Mouse (Mus musculus) hindbrain, embryonic 11.5 days (tissue): ENCODE measurements around the gene Hpdl. TPM values are rescaled to one million over a fixed set of nuclear protein-coding genes. Genes with fewer than 3 reads are reported as not detected.

ENCODE experiments used
- ATAC-seq: fragments of 200-750 bp; cut with Nextera tagmentation; 2 replicates; pipeline ENCODE4 v1.8.0; 2017; ENCODE audit warnings: mild to moderate bottlenecking, moderate TSS enrichment, moderate library complexity; ENCODE audit not compliant: low FRiP score
- DNase-seq: peaks from one replicate; pipeline ENCODE4 v3.0.0-alpha.2; 2015; ENCODE audit warnings: low spot score
- H3K27ac ChIP-seq: fragments of 300-500 bp; sonication (generic); 2 replicates; pipeline ENCODE4 v1.5.1; 2014; ENCODE audit warnings: mild to moderate bottlenecking, low read depth, low read length
- H3K27me3 ChIP-seq: fragments of 300-500 bp; sonication (generic); 2 replicates; pipeline ENCODE4 v1.6.1; 2014; ENCODE audit warnings: mild to moderate bottlenecking, low read length, moderate library complexity, mixed read lengths; ENCODE audit not compliant: control insufficient read depth, insufficient read depth
- H3K36me3 ChIP-seq: fragments of 300-500 bp; sonication (generic); 2 replicates; pipeline ENCODE4 v1.6.1; 2014; ENCODE audit warnings: mild to moderate bottlenecking, low read length, moderate library complexity, mixed read lengths; ENCODE audit not compliant: control insufficient read depth, insufficient read depth
- H3K4me1 ChIP-seq: fragments of 300-500 bp; sonication (generic); replicated peaks from 2 replicates; pipeline ENCODE4 v1.6.1; 2014; ENCODE audit warnings: low read length, mixed read lengths; ENCODE audit not compliant: control insufficient read depth, insufficient read depth
- H3K4me2 ChIP-seq: fragments of 300-500 bp; sonication (generic); replicated peaks from 2 replicates; pipeline ENCODE4 v1.6.1; 2014; ENCODE audit warnings: mild to moderate bottlenecking, low read depth, low read length
- H3K4me3 ChIP-seq: fragments of 300-500 bp; sonication (generic); 2 replicates; pipeline ENCODE4 v1.5.1; 2014; ENCODE audit warnings: low read depth, low read length
- H3K9ac ChIP-seq: fragments of 300-500 bp; sonication (generic); 2 replicates; pipeline ENCODE4 v1.6.1; 2014; ENCODE audit warnings: low read depth, low read length
- H3K9me3 ChIP-seq: fragments of 300-500 bp; sonication (generic); 2 replicates; pipeline ENCODE4 v1.6.1; 2016; ENCODE audit warnings: low read length; ENCODE audit not compliant: control insufficient read depth
- WGBS: fragments of 180-500 bp; shearing (Covaris S2); extraction: QIAGEN DNeasy Blood & Tissue Kit; methylation state at CpG from one replicate; pipeline ENCODE4 v1.1.7; 2014; 5-methylcytosine and 5-hydroxymethylcytosine counted together
- polyA plus RNA-seq: library from polyadenylated mRNA; unstranded; fragments of >200 nt; fragmentation: Nextera tagmentation; extraction: Ambion mirVana; gene quantifications from 2 replicates; pipeline ENCODE4 v1.2.1, GENCODE M21; 2014

Hpdl gene
- polyA plus RNA-seq, 1 experiment from 2014 or later = 0.63 TPM

GRCm38 (mm10) chr4:116788956-116789355 lies 32.6 kb downstream of the Hpdl start:
- DNase-seq (peak; percentile 90), ATAC-seq (no peak)
- Histone ChIP-seq H3K9ac (no peak overlapping the region), H3K27ac (no peak overlapping the region), H3K27me3 (no peaks in the 10 kb centered on the region), H3K4me3 (no peak overlapping the region), H3K4me2 (no peak overlapping the region), H3K4me1 (no peaks in the 10 kb centered on the region), H3K36me3 (no peaks in the 10 kb centered on the region), H3K9me3 (no peaks in the 10 kb centered on the region)
- 6% methylated on average over 3 of the region's 3 CpGs for WGBS

GRCm38 (mm10) chr4:116787985-116788760 lies 33.3 kb downstream of the Hpdl start:
- H3K4me1 ChIP-seq = no peaks in the 10 kb centered on the region
- ATAC-seq = no peak
- no peak overlapping the region for H3K4me2 ChIP-seq
- H3K9me3 ChIP-seq = no peaks in the 10 kb centered on the region
- no peak overlapping the region for H3K27ac ChIP-seq
- no peaks in the 10 kb centered on the region for H3K27me3 ChIP-seq
- no peak overlapping the region for H3K4me3 ChIP-seq
- DNase-seq = no peak
- no peak overlapping the region for H3K9ac ChIP-seq
- 44% methylated on average over 7 of the region's 7 CpGs for WGBS
- H3K36me3 ChIP-seq = no peaks in the 10 kb centered on the region

- DNase-seq = no peak
- Histone ChIP-seq H3K4me1 (no peaks in the 10 kb centered on the region; the same call in 1 of the 2 replicates), H3K36me3 (no peaks in the 10 kb centered on the region), H3K9ac (no peak overlapping the region), H3K4me3 (no peak overlapping the region), H3K4me2 (no peak overlapping the region), H3K27ac (no peak overlapping the region), H3K27me3 (no peaks in the 10 kb centered on the region), H3K9me3 (no peaks in the 10 kb centered on the region)
- ATAC-seq = no peak
- WGBS = 100% methylated on average over 1 of the region's 1 CpGs
Observed at GRCm38 (mm10) chr4:116786587-116786986, 34.9 kb downstream of the Hpdl start.

GRCm38 (mm10) chr4:116782171-116782570 lies 39.3 kb downstream of the Hpdl start:
- Histone ChIP-seq H3K27me3 (no peaks in the 10 kb centered on the region), H3K27ac (no peak overlapping the region), H3K4me3 (no peak overlapping the region), H3K4me1 (no peaks in the 10 kb centered on the region; the same call in 1 of the 2 replicates), H3K9ac (peak overlapping the region; percentile 40; the same call in 1 of the 2 replicates), H3K4me2 (no peak overlapping the region), H3K9me3 (no peaks in the 10 kb centered on the region), H3K36me3 (no peaks in the 10 kb centered on the region)
- WGBS = 4% methylated on average over 8 of the region's 8 CpGs
- ATAC-seq (no peak), DNase-seq (peak; percentile 48)

GRCm38 (mm10) chr4:116781366-116781765 lies 40.1 kb downstream of the Hpdl start:
- no peak overlapping the region for H3K4me3 ChIP-seq
- H3K27me3 ChIP-seq = no peaks in the 10 kb centered on the region
- DNase-seq (no peak), ATAC-seq (no peak)
- no peak overlapping the region for H3K9ac ChIP-seq
- no peaks in the 10 kb centered on the region for H3K36me3 ChIP-seq
- WGBS = 34% methylated on average over 2 of the region's 2 CpGs
- H3K9me3 ChIP-seq = no peaks in the 10 kb centered on the region
- H3K27ac ChIP-seq = no peak overlapping the region
- H3K4me1 ChIP-seq = no peaks in the 10 kb centered on the region; the same call in 1 of the 2 replicates
- no peak overlapping the region for H3K4me2 ChIP-seq

GRCm38 (mm10) chr4:116780541-116780940 lies 41.0 kb downstream of the Hpdl start:
- H3K27me3 ChIP-seq = no peaks in the 10 kb centered on the region
- no peak overlapping the region for H3K27ac ChIP-seq
- no peaks in the 10 kb centered on the region for H3K36me3 ChIP-seq
- DNase-seq (no peak), ATAC-seq (no peak)
- H3K4me2 ChIP-seq = no peak overlapping the region
- 81% methylated on average over 2 of the region's 2 CpGs for WGBS
- H3K4me1 ChIP-seq = no peaks in the 10 kb centered on the region; the same call in 1 of the 2 replicates
- no peak overlapping the region for H3K4me3 ChIP-seq
- no peaks in the 10 kb centered on the region for H3K9me3 ChIP-seq
- no peak overlapping the region for H3K9ac ChIP-seq

GRCm38 (mm10) chr4:116777079-116777478 lies 44.4 kb downstream of the Hpdl start:
- no peak overlapping the region for H3K9ac ChIP-seq
- H3K4me1 ChIP-seq = no peaks in the 10 kb centered on the region; the same call in 1 of the 2 replicates
- ATAC-seq (no peak), DNase-seq (no peak)
- no peak overlapping the region for H3K4me2 ChIP-seq
- H3K9me3 ChIP-seq = no peaks in the 10 kb centered on the region
- 93% methylated on average over 3 of the region's 3 CpGs for WGBS
- no peak overlapping the region for H3K27ac ChIP-seq
- H3K4me3 ChIP-seq = no peak overlapping the region
- H3K27me3 ChIP-seq = no peaks in the 10 kb centered on the region
- no peaks in the 10 kb centered on the region for H3K36me3 ChIP-seq

- H3K4me3 ChIP-seq = no peak overlapping the region
- H3K27me3 ChIP-seq = no peaks in the 10 kb centered on the region
- no peak overlapping the region for H3K4me2 ChIP-seq
- DNase-seq (no peak), ATAC-seq (no peak)
- H3K4me1 ChIP-seq = no peaks in the 10 kb centered on the region
- no peak overlapping the region for H3K27ac ChIP-seq
- H3K9ac ChIP-seq = no peak overlapping the region
- H3K9me3 ChIP-seq = no peaks in the 10 kb centered on the region
- 87% methylated on average over 5 of the region's 5 CpGs for WGBS
- H3K36me3 ChIP-seq = no peaks in the 10 kb centered on the region
Observed at GRCm38 (mm10) chr4:116776391-116776790, 45.1 kb downstream of the Hpdl start.
